Mouse (Mus musculus) ZHBTc4 (cell line): ENCODE results near the gene Ecel1.
A peak's percentile ranks its signal among the peaks of the same experiment; 100 is the strongest.

Source experiments
- DNase-seq: peaks from one replicate; pipeline ENCODE4 v3.0.0-alpha.2; 2011; ENCODE audit warnings: low read depth, low spot score

Ecel1 gene

GRCm38 (mm10) chr1:87156199-87156587 lies at the start of gene Ecel1:
Gene Ecel1 (minus strand): TSS chr1:87156521.
- peak; percentile 52 for DNase-seq

- DNase-seq = no peak
Observed at GRCm38 (mm10) chr1:87205502-87205901, 49.2 kb upstream of the Ecel1 start.

- DNase-seq = no peak
Observed at GRCm38 (mm10) chr1:87205038-87205437, 48.7 kb upstream of the Ecel1 start.

GRCm38 (mm10) chr1:87204465-87204864 lies 48.1 kb upstream of the Ecel1 start, which contains the start of gene Chrng:
Gene Chrng (plus strand): TSS chr1:87204657.
- no peak for DNase-seq

- no peak for DNase-seq
Observed at GRCm38 (mm10) chr1:87203779-87204178, 47.5 kb upstream of the Ecel1 start.

GRCm38 (mm10) chr1:87201848-87202247 lies 45.5 kb upstream of the Ecel1 start:
- no peak for DNase-seq

- no peak for DNase-seq
Observed at GRCm38 (mm10) chr1:87200811-87201210, 44.5 kb upstream of the Ecel1 start.

GRCm38 (mm10) chr1:87198119-87199065 lies 42.1 kb upstream of the Ecel1 start:
- DNase-seq = no peak

GRCm38 (mm10) chr1:87197296-87197695 lies 41.0 kb upstream of the Ecel1 start:
- no peak for DNase-seq

GRCm38 (mm10) chr1:87190429-87190828 lies 34.1 kb upstream of the Ecel1 start, which contains the start of gene Chrnd:
Gene Chrnd (plus strand): TSS chr1:87190607.
- peak; percentile 46 for DNase-seq

- peak; percentile 88 for DNase-seq
Observed at GRCm38 (mm10) chr1:87187037-87187355, 30.7 kb upstream of the Ecel1 start.

GRCm38 (mm10) chr1:87186261-87187036 lies 30.1 kb upstream of the Ecel1 start:
- peak; percentile 57 for DNase-seq

GRCm38 (mm10) chr1:87185526-87185925 lies 29.2 kb upstream of the Ecel1 start:
- peak; percentile 62 for DNase-seq

- DNase-seq = peak; percentile 90
Observed at GRCm38 (mm10) chr1:87184751-87185139, 28.4 kb upstream of the Ecel1 start.

GRCm38 (mm10) chr1:87183998-87184750 lies 27.9 kb upstream of the Ecel1 start:
- DNase-seq = peak; percentile 78

GRCm38 (mm10) chr1:87183013-87183412 lies 26.7 kb upstream of the Ecel1 start, which contains the start of gene Prss56:
Gene Prss56 (plus strand): TSS chr1:87183313.
- DNase-seq = no peak

GRCm38 (mm10) chr1:87180896-87181295 lies 24.6 kb upstream of the Ecel1 start:
- no peak for DNase-seq

GRCm38 (mm10) chr1:87175852-87176292 lies 19.6 kb upstream of the Ecel1 start:
- peak; percentile 81 for DNase-seq

- DNase-seq = peak; percentile 89
Observed at GRCm38 (mm10) chr1:87174006-87174955, 18.0 kb upstream of the Ecel1 start.

- no peak for DNase-seq
Observed at GRCm38 (mm10) chr1:87172316-87172715, 16.0 kb upstream of the Ecel1 start.
